Comparison of ENCODE assay signal across 23 mouse cellular contexts in the genomic region with DNA sequence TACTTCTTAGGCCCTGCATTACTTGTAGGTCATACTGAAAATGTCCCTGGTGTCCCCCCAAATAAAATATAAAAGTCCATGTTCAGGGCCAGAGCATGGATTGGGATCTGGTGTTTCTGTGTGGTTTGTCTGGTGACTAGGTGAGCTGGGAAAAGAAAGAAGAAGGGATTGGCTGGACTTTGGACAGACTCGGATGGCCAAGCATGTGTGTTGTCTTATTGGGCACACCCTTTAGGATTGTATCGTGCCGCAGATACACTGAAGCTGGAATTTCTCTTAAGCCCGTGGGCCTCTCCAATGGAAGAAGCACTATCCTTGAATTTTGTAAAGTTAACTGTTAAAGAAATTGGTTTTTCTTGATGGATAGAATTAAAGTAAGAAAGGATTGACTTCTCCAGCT.
"Had no signal": no experiment of that assay in that cellular context is flagged by ENCODE, and none has a peak within 500 bp of the region (broad histone marks: within the 10 kb centered on the region; RNA-seq: fewer than 3 reads in every experiment).

No protein-coding gene starts in this region.

- DNase-seq: gastrocnemius, postnatal 14 days; gastrocnemius, postnatal 36 days; heart, adult 11 months; heart, adult 2 months; heart, postnatal 14 days; heart, postnatal 36 days; kidney, adult 18-20 months; kidney, adult 8-10 months; kidney, postnatal 10 days; kidney, postnatal 25 days; kidney, postnatal 4 days; layer of hippocampus, postnatal 36 days; left cerebral cortex, postnatal 4 days had no signal

- ATAC-seq: hindbrain, postnatal 0 days; liver, embryonic 12.5 days had no signal

- H3K27ac ChIP-seq: heart, adult 2 months; heart, embryonic 13.5 days; heart, embryonic 15.5 days; hindbrain, embryonic 13.5 days; hindbrain, embryonic 15.5 days; hindbrain, postnatal 0 days; limb, embryonic 13.5 days; limb, embryonic 15.5 days; liver, embryonic 12.5 days; liver, embryonic 14.5 days had no signal

- H3K27me3 ChIP-seq: heart, embryonic 13.5 days; heart, embryonic 15.5 days; hindbrain, embryonic 13.5 days; hindbrain, embryonic 15.5 days; limb, embryonic 13.5 days; limb, embryonic 15.5 days; liver, embryonic 12.5 days had no signal

- H3K4me3 ChIP-seq: heart, adult 2 months; heart, embryonic 13.5 days; heart, embryonic 15.5 days; hindbrain, embryonic 13.5 days; hindbrain, embryonic 15.5 days; limb, embryonic 13.5 days; limb, embryonic 15.5 days; liver, embryonic 12.5 days had no signal

- H3K4me2 ChIP-seq: heart, embryonic 11.5 days; heart, embryonic 13.5 days; heart, embryonic 15.5 days; hindbrain, embryonic 13.5 days; hindbrain, embryonic 15.5 days; limb, embryonic 13.5 days; limb, embryonic 15.5 days; liver, embryonic 12.5 days had no signal

- H3K36me3 ChIP-seq: heart, embryonic 13.5 days; heart, embryonic 15.5 days; hindbrain, embryonic 13.5 days; hindbrain, embryonic 15.5 days; limb, embryonic 13.5 days; limb, embryonic 15.5 days; liver, embryonic 12.5 days had no signal

- H3K9ac ChIP-seq: heart, embryonic 13.5 days; heart, embryonic 15.5 days; hindbrain, embryonic 13.5 days; hindbrain, embryonic 15.5 days; limb, embryonic 13.5 days; limb, embryonic 15.5 days; liver, embryonic 12.5 days; liver, embryonic 14.5 days had no signal

- H3K4me1 ChIP-seq: hindbrain, embryonic 15.5 days; liver, embryonic 12.5 days had no signal

- H3K9me3 ChIP-seq: heart, embryonic 13.5 days; heart, embryonic 15.5 days; hindbrain, embryonic 13.5 days; hindbrain, embryonic 15.5 days; limb, embryonic 13.5 days; limb, embryonic 15.5 days; liver, embryonic 12.5 days had no signal
